Mouse (Mus musculus): ENCODE results near the gene Prcc.
A peak's percentile ranks its signal among the peaks of the same experiment; 100 is the strongest.
"Not testable (repeated sequence)": the region's sequence is repeated elsewhere in the genome, so short reads cannot be mapped to it uniquely, and the experiment has no call there.

The Prcc gene

DNA sequence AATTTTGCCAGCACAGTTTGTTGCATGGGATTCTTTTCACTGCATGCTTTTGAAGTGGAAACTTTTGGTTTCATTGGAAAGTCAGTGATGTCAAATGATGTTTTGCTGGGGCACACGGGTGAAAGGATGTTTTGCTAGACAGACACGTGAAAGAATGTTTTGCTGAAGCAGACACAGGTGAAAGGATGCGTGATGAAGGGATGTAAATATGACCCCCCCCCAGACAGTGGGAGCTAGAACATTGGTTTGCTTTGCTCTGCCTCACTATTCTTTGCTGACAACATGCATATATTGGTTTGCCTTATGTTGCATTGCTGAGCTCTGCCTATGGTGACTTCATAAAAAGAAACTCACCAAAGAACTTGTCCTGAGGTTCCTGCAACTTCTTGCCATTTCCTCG is 40.4 kb downstream of the Prcc start:
- no peak for DNase-seq

DNA sequence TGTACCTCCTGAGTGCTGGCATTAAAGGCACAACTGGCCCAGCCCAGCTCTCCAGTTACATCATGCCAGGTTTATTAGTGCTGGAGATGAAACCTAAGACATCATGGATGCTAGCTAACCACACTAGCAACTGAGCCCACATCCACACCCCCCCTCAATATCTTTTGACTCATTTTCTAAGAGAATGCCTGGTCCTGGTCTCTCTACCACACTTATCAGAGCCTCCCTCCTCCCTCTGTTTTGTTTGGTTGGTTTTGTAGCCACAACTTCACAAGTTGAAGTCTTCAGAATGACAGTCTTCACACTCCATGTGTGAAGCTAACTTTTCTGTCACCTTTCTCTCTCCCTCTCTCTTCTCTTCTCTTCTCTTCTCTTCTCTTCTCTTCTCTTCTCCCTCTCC is 44.5 kb downstream of the Prcc start:
- DNase-seq: no peak

DNA sequence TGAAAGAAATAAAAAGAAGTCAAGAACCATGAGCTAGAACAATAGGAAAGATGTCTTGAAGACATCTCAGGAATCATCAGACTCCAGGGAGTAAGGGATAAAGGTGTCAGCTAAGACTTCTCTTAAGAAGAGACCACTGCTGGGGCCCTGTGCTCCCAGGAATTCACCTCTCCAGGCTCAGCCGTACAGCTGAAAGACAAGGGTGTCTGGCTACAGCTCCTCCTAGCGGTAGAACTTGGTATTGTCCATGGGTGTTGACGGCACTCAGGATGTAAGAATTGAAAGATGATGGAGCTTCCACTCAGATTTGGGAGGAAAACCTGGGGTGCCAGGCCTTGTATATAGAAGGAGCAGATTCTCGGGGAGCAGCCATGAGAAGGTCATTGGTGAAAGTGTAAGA is 46.8 kb downstream of the Prcc start:
- peak; percentile 90 to 93 for DNase-seq

DNA sequence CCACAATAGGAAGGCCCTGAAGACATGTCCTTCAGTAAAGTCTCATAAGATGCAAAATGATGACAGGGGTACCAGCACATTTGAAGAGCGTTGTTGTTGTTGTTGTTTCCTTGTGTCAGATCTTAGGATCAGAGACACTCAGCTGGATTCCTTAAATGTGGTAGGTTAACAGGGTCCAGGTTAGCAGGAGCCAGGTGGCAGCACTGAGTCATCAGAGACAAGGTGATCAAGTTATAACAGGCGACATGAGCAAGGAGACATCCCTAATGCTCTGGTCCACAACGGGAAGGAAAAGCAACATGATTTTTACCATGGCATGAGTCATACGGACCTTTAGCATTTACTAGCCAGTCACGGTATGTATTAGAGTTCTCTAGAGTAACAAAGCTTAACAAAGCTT is 51.9 kb downstream of the Prcc start:
- no peak for DNase-seq

DNA sequence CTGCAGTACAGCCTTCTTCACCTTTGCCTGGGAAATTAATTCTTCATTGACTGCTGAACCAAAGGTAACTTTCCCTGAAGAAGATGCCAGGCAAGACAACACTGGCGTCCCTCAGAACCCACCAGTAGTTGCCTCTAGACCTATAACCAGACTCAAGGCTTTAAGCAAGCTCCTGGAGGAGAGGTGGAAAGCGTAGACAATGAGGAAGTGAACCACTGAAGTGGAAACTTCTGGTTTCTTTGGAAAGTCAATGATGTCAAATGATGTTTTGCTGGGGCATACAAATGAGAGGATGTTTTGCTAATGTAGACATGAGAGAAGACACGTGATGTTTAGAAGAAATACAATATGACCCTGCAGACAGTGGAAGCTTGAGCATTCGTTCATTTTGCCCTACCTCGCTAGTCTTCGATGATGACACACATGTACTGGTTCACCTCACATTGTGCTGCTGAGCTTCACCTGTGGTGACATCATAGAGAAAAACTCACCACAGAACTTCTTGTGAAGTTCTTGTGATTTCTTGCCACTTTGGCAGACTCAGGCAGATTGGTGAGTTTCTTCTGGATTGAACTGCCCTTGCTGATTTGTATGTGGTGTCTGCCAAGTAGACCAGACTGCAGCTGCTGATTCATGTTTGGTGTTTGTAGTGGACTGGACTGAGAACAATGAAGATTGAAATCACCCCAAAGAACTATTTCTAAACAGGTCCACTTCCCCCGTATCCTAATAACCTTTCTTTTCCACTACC is 53.1 kb downstream of the Prcc start:
- DNase-seq: no peak

DNA sequence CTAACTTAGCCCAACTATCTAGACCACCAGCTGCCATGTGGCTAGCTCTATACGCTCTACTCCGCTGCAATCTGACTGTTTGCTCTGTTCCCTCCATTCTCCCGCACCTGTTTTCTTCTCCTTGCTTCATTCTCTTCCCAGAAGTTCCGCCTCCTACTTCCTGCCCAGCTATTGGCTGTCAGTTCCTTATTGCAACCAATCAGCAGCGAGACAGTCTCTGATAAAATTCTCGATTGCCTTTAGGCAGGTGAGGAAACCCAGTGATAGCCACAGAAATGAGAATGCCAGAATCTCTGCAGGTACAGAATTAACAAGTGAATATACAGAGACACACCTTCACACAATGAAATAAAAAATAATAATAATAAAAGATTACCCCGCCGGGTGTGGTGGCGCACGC is 56.4 kb downstream of the Prcc start:
- DNase-seq: no peak

DNA sequence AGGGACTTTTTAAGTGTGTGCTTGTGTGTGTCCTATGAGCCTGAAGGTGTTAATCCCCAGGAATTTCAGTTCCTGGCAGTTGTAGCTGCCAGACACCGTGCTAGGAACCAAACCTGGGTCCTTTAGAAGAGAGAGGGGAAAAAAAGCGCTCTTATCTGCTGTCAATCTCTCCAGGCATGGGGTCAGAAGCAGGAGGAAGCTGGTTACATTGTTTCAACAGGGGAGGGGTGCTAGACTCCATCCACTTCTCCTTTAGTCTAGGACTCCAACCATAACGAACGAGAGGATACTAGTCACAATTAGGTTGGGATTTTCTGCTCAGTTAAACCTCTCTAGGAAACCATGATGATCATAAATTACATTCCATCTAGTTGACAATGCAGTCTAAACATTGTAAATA is 57.0 kb downstream of the Prcc start:
- DNase-seq: no peak

DNA sequence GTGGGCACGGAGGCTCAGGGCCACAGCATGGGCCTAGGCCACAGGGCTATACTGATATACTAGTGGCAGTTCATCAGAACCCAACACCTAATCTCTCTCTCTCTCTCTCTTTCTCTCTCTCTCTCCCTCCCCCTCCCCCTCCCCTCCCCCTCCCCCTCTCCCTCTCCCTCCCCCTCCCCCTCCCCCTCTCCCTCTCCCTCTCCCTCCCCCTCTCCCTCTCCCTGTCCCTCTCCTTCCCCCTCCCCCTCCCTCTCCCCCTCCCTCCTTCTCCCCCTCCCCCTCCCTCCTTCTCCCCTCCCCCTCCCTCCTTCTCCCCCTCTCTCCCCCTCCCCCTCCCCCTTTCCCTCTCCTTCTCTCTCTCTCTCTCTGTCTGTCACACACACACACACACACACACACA is 61.2 kb downstream of the Prcc start, which contains the start of gene Pear1:
Pear1 (minus strand) TSS at position 101 of the 400 bp plus-strand sequence.
- not testable (repeated sequence) for DNase-seq

DNA sequence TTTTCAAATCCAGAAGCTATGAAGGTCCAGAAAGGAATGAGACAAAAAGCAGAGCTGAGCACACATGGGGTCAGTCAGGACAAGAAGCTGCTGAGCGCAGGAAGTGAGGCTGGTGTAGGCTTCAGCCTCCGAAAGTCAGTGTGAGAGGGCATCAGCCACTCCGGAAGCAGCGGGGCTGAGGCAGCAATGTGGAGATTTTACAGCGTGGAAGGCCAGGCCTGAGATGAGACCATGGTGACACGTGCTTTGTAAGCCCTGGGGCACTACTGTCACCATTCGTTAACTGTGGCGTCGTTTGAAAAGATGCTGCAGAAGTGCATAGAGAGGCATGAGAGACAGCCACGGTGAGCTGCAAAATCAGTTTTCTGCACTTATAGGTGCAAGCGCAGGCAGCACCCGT is 67.2 kb downstream of the Prcc start:
- DNase-seq: no peak

DNA sequence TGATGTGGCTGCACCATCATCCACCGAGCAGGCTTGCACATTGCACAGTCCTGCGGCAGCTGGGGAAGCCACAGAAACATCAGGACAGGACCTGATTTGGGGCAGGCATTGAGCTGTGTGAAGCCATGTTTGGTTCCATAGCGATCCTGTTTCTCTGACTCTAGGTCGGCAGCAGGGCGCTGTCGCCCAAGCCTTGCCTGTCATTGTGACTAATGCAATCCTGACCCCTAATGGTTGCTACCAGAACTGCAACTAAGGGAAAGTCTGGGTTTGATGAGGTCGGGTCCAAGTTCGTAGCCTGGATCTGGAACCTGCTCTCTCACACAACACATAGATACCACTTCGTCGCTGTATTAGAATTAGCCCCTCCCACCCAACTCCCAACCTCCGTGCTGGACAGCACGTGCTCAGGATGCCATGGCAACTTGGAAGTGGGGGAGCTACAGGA is 68.7 kb downstream of the Prcc start:
- peak; percentile 88 to 91 for DNase-seq

DNA sequence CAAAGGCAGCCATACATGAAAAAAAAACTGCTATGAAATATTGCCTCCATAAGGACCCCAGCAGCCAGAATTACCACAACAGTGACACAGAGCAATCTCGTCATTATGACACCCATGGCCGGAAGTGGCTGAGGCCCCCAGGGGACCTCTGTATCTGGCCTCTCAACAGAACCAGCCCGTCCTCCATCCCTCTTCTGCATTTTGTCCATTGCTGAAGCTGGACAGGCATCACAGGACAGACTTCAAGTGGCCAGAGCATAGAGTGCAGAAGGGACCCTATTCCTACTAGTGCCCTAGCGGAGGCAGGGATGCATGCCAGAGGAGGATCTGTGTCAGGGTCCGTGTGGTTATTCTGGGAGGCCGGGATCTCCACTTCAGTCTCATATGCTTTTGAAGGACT is 69.2 kb downstream of the Prcc start:
- no peak for DNase-seq

DNA sequence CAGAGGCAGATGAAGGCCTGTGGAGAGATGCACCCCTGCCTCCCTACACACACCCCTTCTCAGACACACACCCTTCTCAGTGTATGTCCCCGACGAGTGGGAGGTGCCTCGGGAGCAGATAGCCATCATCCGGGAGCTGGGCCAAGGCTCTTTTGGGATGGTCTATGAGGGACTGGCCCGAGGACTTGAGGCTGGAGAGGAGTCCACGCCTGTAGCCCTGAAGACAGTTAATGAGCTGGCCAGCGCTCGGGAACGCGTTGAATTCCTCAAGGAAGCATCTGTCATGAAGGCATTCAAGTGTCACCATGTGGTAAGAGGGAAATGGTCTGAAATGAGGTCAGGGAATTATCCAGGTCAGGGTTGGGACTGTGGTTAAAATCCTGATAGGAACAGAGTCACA is 72.5 kb downstream of the Prcc start:
- no peak for DNase-seq

DNA sequence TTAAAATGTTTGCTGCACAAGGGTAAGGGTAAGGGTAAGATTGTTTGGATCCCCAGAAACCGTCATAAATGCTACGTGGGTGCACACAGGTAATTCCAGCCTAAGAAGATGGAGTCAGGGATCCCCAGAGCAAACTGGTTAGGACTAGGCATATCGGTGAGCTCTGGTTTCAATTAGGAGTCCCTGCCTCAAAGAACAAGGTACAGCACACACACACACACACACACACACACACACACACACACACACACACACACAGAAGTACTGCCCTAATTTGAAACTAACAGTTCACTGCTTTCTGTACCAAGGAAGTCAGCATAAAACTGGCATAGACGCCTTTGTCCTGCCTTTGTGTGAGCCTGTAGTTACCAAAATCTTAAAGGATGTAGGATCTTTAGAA is 73.0 kb downstream of the Prcc start:
- no peak for DNase-seq

DNA sequence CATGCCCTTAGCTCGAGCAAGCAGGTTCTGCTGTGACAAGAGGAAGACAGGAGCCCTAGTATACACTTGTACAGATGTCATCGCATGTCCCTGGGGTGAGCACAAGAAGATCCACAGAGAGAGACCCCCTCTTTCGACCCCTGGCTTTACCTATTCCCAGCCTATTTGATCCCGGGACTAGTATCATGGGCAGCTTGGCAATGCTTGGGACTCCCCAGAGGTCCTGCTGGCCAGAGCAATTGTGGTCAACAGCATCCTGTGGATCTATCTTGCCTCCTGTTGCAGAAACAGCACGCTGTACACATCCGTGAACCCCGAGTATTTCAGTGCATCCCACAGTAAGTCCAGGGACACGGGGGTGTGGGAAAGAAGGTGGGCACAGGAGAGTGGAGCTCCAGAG is 74.1 kb downstream of the Prcc start:
- no peak for DNase-seq

DNA sequence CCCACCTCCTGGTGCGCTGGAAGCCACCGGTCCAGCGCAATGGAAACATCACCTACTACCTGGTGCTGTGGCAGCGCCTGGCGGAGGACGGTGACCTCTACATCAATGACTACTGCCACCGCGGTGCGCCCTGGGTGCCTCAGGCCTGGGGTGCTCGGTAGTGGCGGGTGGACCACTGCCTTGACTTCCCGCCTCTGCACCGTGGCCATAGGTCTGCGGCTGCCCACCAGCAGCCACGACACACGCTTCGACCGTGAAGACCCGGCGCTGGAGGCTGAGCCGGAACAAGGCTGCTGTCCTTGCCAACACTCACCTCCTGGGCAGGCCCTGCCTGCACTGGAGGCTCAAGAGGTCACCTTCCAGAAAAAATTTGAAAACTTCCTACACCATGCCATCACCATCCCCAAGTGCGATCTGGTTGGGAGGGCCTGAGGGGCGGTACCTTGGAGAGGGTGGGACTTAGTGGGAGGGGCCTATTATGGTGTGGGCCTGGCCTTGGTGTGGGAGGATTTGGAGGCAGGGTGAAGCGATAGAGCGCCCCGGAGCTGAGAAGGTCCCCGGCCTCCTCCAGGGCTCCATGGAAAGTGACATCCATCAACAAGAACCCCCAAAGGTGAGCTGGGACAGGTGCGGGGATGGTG is 76.0 kb downstream of the Prcc start:
- DNase-seq: no peak
